Mouse (Mus musculus) myocyte (in vitro differentiated cells): ENCODE results near the gene Suz12.

ENCODE experiments used
- CEBPB ChIP-seq: IDR thresholded peaks from 2 replicates; pipeline ENCODE4 v1.6.1; 2011; ENCODE audit warnings: mild to moderate bottlenecking, moderate library complexity; ENCODE audit not compliant: poor library complexity, insufficient read depth, severe bottlenecking
- E2F4 ChIP-seq: IDR thresholded peaks from one replicate; pipeline ENCODE4 v1.6.1; 2011; ENCODE audit warnings: mild to moderate bottlenecking, control low read depth, moderate library complexity; ENCODE audit not compliant: insufficient read depth
- MAX ChIP-seq: IDR thresholded peaks from one replicate; pipeline ENCODE4 v1.6.1; 2011; ENCODE audit warnings: low read depth, mild to moderate bottlenecking, control low read depth
- MYOD1 ChIP-seq, 3 experiments: IDR thresholded peaks; one replicate each; pipeline ENCODE4 v1.6.1; 2011; ENCODE audit warnings: control low read depth in 2 of 3, low read depth in 2 of 3, mild to moderate bottlenecking in 2 of 3, moderate library complexity in 1 of 3; ENCODE audit not compliant: insufficient read length in 2 of 3, control insufficient read depth in 1 of 3
- MYOG ChIP-seq, 3 experiments: IDR thresholded peaks; one replicate each; pipeline ENCODE4 v1.6.1; 2011; ENCODE audit warnings: control low read depth in 2 of 3, low read depth in 2 of 3, mild to moderate bottlenecking in 2 of 3; ENCODE audit not compliant: insufficient read length in 2 of 3, control insufficient read depth in 1 of 3, insufficient read depth in 1 of 3
- POLR2A ChIP-seq: IDR thresholded peaks from one replicate; pipeline ENCODE4 v1.6.1; 2011; ENCODE audit warnings: low read depth, mild to moderate bottlenecking, control low read depth, moderate library complexity; ENCODE audit not compliant: insufficient read length
- POLR2AphosphoS2 ChIP-seq: IDR thresholded peaks from one replicate; pipeline ENCODE4 v1.6.1; 2011; ENCODE audit warnings: low read depth, control low read depth; ENCODE audit not compliant: insufficient read length
- REST ChIP-seq: IDR thresholded peaks from one replicate; pipeline ENCODE4 v1.6.1; 2011; ENCODE audit warnings: mild to moderate bottlenecking, control low read depth, moderate library complexity; ENCODE audit not compliant: insufficient read depth, insufficient read length
- TCF12 ChIP-seq: IDR thresholded peaks from one replicate; pipeline ENCODE4 v1.6.1; 2011; ENCODE audit warnings: mild to moderate bottlenecking, control low read depth; ENCODE audit not compliant: poor library complexity, insufficient read depth, severe bottlenecking
- USF1 ChIP-seq: IDR thresholded peaks from one replicate; pipeline ENCODE4 v1.6.1; 2011; ENCODE audit warnings: low read depth, mild to moderate bottlenecking, control low read depth, moderate library complexity

GRCm38 (mm10) chr11:80075608-80076277 is 82.8 kb downstream of the Suz12 start:
- TF ChIP-seq E2F4 (no peak), TCF12 (no peak), POLR2A (no peak), MYOD1 (IDR thresholded peaks at IDR 0.05; ENCODE audit: control insufficient read depth in 1 of 3, insufficient read length in 2 of 3, low read depth in 2 of 3) (no peak), POLR2AphosphoS2 (no peak), CEBPB (no peak), REST (no peak), MAX (no peak), MYOG (IDR thresholded peaks at IDR 0.05; ENCODE audit: control insufficient read depth in 1 of 3, insufficient read depth in 1 of 3, insufficient read length in 2 of 3, low read depth in 2 of 3) (no peak), USF1 (no peak)
